Mouse (Mus musculus) liver, embryonic 14.5 days (tissue): Measurements from ENCODE around the gene Snx7.

Source experiments
- CTCF ChIP-seq: IDR thresholded peaks from 2 replicates; pipeline ENCODE4 v1.5.1; 2016; ENCODE audit warnings: antibody characterized with exemption, low read depth, control low read depth
- EP300 ChIP-seq: IDR thresholded peaks from 2 replicates; pipeline ENCODE4 v1.6.1; 2016; ENCODE audit warnings: antibody characterized with exemption, low read depth

GRCm38 (mm10) chr3:117862951-117863350 is 5.8 kb downstream of the Snx7 start:
- no peak for TF ChIP-seq CTCF
- no peak for TF ChIP-seq EP300
